Mouse (Mus musculus): ENCODE measurements around the gene Nr5a1.

GRCm38 (mm10) chr2:38719354-38719753, 5.0 kb upstream of the Nr5a1 start:
- TF ChIP-seq CTCF (IDR thresholded peaks at IDR 0.05; ENCODE audit: low read depth) (no peak), EP300 (IDR thresholded peaks at IDR 0.05; ENCODE audit: low read depth) (no peak)
